Mouse (Mus musculus) testis, adult 2 months (tissue): ENCODE results near the gene Zfp82.

Experiments
- CTCF ChIP-seq: fragments of 200-500 bp; IDR thresholded peaks from 2 replicates; pipeline ENCODE4 v1.5.1; 2012; ENCODE audit warnings: low read depth, mild to moderate bottlenecking, inconsistent platforms, low read length, moderate library complexity; ENCODE audit not compliant: control insufficient read depth, insufficient read depth, insufficient replicate concordance
- POLR2A ChIP-seq: fragments of 200-500 bp; IDR thresholded peaks from 2 replicates; pipeline ENCODE4 v1.6.1; 2012; ENCODE audit warnings: low read depth, mild to moderate bottlenecking, inconsistent platforms, low read length, moderate library complexity; ENCODE audit not compliant: control insufficient read depth

DNA sequence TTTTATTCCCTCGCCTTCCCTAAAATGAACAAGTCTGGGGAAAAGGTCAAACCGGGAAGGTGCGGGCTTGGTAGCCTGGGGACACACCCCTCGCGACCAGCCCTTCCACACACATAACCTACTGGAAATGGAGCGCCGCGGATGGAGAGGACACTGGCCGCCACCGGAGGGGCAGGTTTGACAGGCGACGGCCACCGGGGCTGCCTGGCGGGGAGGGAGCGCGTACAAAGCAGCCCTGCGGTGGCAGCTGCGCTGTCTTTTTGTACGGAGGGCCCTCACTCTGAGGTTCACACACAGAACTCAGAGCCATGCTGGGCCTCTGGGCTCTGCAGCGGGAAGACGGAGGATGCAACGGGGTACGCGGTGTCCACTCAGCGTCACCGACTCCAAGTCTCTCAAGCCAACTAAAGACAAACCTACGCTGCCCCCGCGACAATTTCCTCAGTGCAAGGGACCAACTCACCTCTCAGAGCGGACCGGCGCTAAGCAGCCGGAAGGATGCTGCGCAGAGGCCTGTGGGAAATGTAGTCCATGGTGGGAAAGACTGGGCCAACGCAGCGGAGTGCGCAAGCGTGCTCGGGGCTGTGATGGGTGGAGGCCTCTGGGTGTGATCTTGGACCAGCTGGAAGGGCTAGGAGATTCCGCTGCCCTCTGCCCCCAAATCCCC is 21.7 kb downstream of the Zfp82 start, which contains the start of gene Zfp14:
- TF ChIP-seq POLR2A = peak; percentile 65
- no peak for TF ChIP-seq CTCF
